Mouse (Mus musculus): ENCODE data around the gene Atg2b.
A peak's percentile ranks its signal among the peaks of the same experiment; 100 is the strongest.

Gene Atg2b

DNA sequence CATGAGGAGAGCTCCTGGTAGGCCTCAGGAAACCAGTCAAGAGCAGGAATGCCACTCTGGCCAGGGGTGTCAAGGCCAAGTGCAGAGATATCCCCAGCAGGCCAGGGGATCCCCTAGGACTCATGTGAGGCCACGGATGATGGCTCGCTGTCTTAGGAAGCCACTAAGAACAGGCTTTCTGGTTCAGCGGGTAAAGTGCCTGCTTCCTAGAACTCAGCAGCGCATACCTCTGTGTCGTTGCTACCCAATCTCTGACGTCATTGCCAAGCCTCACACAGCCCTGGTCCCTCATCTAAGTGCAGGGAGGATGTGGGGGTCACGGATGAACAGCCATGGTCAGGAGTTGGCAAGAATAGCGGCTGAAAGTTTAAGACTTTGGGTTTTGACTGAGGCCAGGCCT, 87.9 kb downstream of the Atg2b start:
- no peak for DNase-seq (ENCODE audit: low spot score)

DNA sequence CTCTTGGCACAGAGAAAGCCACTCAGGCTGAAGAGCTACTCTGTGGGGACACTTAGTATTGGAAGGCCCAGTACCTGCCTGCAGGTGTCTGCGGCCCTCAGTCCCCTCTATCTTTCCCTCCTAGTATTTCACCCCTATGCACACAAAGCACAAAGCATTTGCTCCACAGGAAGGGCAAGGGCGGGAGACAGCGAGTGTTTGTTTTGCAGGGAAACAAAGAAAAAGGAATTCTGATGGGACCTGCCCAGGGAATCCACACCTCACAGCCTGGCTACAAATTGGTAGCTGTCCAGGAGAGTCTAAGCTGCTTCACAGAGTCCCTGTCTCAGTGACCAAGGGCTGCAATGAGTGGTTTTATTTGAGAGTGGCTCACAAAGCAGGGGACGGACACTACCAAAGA, 91.5 kb downstream of the Atg2b start:
- no peak for DNase-seq (ENCODE audit: low spot score)

DNA sequence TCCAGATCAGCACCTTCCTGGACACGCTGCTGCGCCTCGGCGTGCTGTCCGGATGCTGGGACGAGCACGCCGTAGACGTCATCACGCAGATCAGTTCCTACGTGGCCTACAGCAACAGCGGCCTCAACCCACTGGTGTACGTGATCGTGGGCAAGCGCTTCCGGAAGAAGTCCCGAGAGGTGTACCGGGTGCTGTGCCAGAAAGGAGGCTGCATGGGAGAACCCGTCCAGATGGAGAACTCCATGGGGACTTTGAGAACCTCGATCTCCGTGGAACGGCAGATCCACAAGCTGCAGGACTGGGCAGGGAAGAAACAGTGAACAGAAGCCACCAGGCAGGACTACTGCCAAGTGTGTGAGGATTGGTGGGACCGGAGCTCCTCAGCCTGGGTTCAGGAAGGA, 92.7 kb downstream of the Atg2b start:
- no peak for DNase-seq (ENCODE audit: low spot score)

DNA sequence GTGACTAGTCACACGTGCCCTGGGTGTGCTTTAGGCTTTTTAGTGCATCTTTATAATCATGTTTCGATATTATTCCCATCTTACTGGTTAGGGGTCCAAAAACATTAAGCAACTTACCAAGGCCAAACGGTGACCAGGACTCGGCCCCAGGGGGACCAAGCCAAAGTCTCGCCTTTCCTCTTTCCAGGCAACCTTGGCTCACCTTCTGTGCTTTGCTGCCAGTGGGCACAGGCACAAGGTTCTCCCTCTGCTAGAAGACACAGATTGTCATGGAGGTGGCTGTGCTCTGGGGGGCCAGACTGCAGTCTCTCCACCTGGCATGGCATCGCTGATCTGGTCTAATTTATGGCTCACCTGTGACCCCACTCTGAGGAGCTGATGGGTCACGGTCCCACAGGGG, 94.2 kb downstream of the Atg2b start:
- no peak for DNase-seq (ENCODE audit: low spot score)

DNA sequence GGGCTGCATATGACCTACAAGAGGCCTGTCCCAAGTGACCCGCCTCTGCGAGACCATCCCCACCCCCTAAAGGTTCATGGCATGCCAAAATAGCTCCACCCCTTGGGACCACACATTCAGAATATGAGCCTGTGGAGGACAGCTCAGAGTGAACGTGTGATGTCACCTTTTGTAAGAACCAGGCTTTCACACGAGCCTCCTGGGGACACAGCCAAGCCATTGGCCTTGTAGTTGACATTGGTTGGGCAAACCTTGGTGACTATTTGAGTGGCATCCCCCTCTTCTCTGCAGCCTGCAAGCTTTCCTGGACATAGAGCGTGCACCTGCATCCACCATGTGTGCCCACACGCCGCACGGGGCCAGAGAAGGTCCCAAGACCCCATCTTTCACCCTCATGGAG, 97.5 kb downstream of the Atg2b start:
- DNase-seq (ENCODE audit: low spot score), result no peak

DNA sequence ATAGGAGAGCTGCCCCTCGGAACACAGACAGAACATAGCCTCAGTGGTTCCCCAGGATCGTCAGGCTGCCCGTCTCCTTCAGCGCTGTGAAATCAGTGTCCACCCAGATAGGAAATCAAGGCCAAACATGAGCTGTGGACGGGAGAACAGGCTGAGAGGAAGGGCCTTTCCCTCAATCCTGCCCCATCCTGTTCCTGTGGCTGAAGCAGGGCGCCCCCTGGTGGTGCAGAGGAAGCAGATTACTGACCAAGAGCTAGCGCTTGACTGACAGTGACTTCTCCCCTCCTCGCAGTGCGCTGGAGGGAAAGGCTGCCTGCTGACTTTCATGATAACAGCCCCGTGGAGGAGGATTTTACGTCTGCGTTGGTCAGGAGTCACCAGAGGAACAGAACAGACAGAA, 100.2 kb downstream of the Atg2b start:
- peak; percentile 75 for DNase-seq (ENCODE audit: low spot score)

DNA sequence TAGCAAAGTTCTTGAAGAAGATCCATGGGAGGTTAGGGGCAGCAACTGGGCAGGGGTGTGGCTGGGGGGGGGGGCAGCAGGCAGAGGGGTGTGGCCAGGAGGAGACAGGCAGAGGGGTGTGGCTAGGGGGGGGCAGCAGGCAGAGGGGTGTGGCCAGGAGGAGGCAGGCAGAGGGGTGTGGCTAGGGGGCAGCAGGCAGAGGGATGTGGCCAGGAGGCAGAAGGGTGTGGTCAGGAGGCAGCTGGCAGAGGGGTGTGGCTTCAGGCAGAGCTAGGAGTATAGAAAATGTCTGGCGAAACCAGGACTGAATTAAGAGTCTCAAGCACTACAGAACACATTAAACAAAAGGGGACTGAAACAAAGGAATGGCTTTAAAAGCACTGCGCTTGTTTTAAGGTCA, 101.5 kb downstream of the Atg2b start:
- DNase-seq (ENCODE audit: low spot score), result no peak

DNA sequence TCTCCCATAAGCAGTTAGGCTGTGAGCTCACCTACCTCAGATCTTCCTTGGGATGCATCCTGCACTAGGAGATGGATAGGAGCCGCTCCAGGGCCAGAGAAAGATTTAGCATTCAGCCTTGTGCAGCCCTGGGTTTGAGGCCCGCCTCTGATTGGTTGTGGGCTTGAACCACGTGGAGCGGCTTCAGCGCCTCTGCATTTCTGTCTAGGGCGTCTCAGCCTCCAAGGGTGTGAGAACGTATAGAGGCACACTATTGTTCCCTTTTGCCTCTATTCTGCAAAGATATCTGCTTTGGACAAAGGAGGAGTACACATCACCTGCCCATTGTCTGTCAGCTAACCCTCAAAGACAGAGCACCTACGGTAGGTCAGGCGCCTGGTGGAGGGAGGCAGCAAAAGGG, 102.5 kb downstream of the Atg2b start:
- DNase-seq (ENCODE audit: low spot score), result no peak

DNA sequence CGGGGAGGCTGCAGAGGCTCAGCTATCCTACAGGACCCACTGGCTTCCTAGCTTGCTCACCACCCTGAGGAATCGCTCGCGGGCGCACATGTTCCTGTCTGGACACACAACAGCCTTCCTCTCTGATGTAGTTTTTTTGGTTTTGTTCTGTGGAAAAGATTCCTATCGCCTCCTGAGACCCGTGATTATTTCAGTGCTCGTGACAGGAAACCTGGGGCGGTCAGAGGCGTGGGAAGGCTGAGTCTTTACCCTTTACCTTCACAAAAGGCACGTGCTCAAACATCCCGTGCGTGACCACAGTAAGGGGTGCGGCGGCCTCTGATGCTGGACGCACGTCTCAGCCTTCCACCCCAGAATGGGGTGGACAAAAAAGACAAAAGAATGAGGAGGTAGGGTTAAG, 104.5 kb downstream of the Atg2b start:
- no peak for DNase-seq (ENCODE audit: low spot score)

DNA sequence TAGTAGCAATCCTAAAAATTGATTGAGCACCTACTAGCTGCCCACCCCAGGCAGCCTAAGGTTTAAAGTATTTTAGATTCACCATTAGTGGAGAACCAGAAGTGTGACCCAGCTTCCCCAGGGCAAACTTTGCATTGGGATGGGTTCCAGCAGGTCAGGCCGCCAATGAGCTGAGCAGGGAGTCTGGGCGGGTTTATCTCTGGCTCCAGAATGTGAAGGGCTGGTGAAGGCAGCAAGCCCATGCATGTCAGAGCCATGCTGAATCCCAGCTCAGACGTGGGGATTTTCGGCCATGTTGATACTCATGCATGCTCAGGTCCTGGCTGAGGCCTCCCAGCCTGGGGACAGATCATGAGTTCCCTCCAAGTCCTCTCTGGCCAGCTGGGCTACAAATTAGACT, 110.7 kb downstream of the Atg2b start:
- DNase-seq (ENCODE audit: low spot score), result no peak

DNA sequence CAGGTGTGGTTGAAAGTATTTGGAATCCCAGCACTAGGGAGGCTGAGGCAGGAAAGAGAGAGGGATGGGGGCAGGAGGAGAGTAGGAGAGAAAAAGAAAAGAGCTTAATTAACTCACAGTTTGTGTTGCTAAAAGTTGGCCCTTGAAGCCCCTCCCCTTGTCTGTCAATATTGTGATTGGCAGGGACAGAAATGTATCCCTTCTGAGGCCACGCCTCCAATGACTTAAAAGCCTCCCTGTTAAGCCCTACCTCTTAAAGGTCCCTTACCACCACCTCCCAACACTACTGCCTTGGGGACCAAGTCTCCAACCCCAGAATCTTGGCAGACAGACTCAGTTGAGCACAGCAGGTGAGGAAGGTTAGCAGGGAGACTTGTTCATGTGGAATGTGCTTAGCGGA, 112.4 kb downstream of the Atg2b start:
- no peak for DNase-seq (ENCODE audit: low spot score)

DNA sequence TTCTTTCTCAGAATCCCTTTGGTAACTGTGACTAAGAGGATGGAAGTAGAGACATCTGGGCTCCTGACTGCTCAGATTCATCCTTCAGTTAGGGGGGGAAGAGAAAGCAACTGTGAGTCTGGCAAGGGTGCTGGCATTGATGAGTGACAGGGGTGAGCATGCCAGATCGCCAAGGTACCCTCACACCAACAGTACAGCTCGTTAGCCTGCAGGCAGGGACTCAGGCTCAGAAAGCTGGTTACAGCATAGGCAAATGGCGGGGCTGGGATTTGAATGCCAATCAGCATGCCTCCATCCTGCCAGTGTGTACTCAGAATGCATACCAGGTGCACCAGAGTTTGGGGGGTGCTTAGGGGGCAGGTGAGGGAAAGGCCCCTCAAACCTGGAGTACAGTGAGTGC, 113.1 kb downstream of the Atg2b start:
- no peak for DNase-seq (ENCODE audit: low spot score)

Data from layer of hippocampus, adult 11-12 months (tissue).